Mouse (Mus musculus): ENCODE measurements around the gene Ddx49.

The Ddx49 gene

GRCm38 (mm10) chr8:70316511-70317504 lies 14.5 kb upstream of the Ddx49 start:
- peak; percentile 66 for DNase-seq (ENCODE audit: extremely low spot score)

DNA sequence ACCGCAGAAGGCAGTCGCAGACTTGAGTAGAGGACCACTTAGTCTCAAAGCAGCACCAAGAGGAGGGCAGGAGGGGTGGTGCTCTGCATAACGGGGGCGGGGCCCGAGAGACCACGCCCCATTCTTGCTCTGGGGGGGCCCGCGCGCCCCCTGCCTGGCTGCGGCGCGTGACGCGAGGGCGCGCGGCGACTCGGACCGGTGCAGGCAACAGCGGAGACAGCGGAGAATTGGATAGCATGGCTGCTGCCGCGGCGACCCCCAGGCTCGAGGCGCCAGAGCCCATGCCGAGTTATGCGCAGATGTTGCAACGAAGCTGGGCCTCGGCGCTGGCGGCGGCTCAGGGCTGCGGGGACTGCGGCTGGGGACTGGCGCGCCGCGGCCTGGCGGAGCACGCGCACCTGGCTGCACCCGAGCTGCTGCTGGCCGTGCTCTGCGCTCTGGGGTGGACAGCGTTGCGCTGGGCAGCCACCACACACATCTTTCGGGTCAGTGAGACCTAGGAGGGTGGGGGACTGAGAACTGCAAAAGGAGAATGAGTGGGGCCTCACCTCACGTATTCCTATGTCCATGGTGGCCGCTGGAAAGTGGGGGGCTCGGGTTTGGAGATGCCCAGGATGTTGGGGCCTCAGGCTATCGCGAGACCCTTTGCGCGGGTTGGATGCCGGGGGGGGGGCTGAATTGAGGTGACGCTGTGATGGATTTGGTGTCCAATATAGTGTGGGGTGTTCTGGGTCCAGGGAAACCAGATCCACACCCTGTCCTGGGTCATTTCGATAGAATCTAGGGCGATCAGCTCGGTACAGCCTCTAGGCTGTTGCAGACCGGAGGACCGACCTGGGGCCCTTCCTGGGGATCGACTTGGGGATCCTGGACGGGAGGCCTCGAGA lies 13.6 kb upstream of the Ddx49 start, which contains the start of gene Cers1:
Gene Cers1 (plus strand): TSS at position 152 of the 887 bp plus-strand sequence.
- peak; percentile 69 for DNase-seq (ENCODE audit: extremely low spot score)

DNA sequence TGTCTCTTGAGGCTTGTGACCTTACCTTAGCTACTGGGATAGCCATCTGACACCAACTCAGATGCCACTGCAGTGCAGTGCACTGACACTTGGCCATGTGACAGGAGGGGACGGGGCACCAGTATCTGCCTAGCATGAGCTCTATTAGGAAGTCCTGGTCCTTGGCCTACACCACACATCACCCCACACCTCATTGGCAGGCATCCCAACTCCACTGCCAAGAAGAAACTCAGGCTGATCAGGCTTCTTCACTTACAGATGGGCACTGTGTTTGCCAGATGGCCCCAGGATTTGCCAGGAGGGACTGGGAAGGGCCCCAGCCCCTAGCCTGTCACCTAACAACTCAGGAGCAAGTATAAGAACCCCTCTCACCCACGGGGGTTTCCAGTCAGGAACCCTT lies 11.1 kb upstream of the Ddx49 start:
- no peak for DNase-seq (ENCODE audit: extremely low spot score)

DNA sequence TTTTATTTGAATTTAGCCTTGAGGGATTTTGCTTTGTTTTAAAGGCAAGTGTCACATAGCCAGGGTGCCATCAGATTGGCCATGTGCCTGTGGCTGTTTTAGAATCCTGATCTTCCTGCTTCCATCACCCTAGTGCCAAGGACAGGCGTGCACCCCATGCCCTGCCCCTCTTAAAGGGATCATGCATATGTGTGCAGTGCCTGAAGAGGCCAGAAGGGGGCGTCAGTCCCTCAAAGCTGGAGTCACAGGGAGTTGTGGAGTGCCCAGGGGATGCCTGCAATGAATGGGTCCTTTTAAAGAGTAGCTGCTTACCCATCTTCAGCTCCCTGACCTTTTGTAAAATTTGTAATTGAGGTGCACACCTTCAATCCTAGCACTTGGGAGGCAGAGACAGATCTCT lies 7.0 kb upstream of the Ddx49 start:
- DNase-seq (ENCODE audit: extremely low spot score), result no peak

DNA sequence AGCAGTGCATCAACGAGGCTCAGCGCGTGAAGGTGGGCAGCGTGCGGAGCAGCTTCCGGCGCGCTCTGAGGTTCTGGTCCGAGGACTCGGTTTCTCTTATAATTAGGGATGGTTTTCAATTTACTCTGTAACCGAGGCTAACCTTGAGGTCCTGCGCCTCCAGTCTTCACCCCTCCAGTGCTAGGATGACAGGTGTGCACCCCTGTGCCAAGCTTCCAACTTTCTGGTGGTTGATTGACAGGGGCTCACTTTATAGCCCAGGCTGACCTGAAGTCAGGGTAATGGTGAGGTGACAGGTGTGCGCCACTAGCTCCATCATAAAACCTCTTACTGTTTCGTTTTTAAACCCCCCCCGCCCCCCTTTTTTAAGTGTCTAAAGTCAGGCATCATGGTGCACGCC lies 612 bp upstream of the Ddx49 start:
- no peak for DNase-seq (ENCODE audit: extremely low spot score)

GRCm38 (mm10) chr8:70300881-70301280 lies 1.4 kb downstream of the Ddx49 start:
- no peak for DNase-seq (ENCODE audit: extremely low spot score)

DNA sequence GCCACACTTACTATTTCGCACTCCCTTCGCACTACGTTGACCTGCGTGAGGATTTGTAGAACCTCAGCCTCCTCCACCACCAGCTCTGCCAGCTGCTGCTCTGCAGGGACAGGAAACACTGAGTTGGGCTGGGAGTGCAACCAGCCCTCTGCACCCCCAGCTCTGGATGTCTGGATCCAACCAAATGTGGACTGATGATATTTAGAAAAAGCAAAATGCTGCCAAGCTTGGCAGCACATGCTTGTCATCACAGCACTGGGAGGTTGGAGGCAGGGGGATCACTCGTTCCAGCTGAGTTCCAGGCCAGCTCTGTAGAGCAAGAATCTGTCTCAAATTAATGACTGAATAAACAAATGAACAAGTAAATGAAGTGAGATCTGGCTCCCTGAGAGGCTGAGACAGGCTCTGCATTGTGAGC lies 8.3 kb downstream of the Ddx49 start:
- DNase-seq (ENCODE audit: extremely low spot score), result no peak

- no peak for DNase-seq (ENCODE audit: extremely low spot score)
Measured at GRCm38 (mm10) chr8:70286737-70287136, 15.6 kb downstream of the Ddx49 start.

- no peak for DNase-seq (ENCODE audit: extremely low spot score)
Measured at GRCm38 (mm10) chr8:70285304-70285703, 17.0 kb downstream of the Ddx49 start.

DNA sequence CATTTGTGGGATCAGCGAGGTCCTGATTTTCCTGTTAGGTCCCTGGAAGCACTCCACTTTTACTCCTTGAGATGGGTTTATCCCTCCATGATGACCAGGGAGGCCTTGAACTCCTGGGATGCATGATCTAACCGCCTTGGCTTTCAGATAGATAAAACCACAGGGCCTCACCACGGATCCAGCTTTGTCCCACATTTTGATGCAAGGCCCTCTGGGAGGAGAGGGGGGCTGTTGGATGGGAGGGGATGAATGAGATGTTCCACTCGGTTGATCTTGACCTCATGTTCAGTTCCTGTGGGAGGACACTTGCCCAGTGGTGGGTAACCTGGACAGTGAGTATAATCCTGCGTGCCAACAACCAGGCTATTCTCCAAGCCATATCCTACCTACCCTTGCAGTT lies 17.9 kb downstream of the Ddx49 start:
- DNase-seq (ENCODE audit: extremely low spot score), result no peak

GRCm38 (mm10) chr8:70283136-70284077 lies 18.9 kb downstream of the Ddx49 start:
- DNase-seq (ENCODE audit: extremely low spot score), result peak; percentile 48

- DNase-seq (ENCODE audit: extremely low spot score), result peak; percentile 99
Measured at GRCm38 (mm10) chr8:70282603-70283135, 19.6 kb downstream of the Ddx49 start, which contains the start of gene Homer3. Gene Homer3 (plus strand): TSS chr8:70282827.

DNA sequence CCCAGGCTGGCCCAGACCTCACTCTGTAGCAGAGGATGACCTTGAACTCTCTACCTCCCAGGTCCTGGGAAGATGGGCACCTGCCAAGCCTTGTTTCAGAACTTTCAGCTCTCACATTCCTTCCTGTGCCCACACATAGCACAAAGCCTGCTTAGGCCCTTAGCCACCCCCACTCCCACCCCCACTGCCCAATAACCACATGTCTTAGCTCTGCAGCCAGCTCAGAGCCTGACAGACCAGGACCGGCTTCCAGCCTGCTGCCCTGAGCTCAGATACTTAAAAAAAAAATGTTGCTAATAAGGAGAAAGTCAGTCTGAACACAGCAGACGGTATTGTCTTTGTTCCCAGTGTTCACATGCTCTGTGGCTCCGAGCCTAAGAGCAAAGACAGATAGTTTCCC lies 21.3 kb downstream of the Ddx49 start:
- DNase-seq (ENCODE audit: extremely low spot score), result no peak

DNA sequence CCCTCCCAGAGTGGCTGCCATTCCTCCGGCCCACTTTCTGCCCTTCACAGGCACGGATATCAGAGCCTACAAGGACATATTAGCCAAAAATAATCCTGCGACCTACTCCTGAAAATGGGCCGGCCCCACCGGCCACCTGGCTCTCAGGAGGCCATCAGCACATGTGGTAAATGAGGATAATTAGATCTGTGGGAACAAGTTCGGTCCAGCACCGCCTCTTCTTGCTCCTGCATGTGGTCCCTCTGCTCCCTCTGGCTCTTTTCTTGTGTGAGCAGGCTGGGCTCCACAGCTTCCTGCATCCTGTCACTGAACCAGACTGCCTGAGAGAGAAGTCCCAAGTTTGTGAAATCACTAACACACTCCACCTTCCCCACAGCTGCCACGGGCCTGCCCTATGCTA lies 23.0 kb downstream of the Ddx49 start:
- DNase-seq (ENCODE audit: extremely low spot score), result no peak

DNA sequence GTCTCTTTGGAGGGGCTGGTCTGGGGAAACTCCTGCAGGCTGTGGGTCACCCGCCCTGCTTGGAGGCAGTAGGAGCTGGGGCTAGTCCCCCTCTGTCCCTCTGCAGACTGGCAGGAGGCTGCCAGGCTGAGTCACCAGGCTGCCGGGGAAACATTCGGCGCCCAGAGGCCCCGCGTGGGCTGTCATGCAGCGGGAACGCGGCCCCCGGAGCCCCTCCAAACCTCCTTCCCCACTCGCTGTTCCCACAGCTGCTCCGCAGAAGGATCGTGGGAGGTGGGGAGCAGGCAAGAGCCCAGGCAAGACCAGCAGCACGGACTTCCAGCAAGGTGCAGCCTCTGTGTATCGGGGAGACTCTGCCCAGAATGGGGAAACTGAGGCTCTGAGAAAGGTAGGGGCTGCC lies 24.1 kb downstream of the Ddx49 start:
- DNase-seq (ENCODE audit: extremely low spot score), result no peak

GRCm38 (mm10) chr8:70276476-70276875 lies 25.8 kb downstream of the Ddx49 start:
- no peak for DNase-seq (ENCODE audit: extremely low spot score)

DNA sequence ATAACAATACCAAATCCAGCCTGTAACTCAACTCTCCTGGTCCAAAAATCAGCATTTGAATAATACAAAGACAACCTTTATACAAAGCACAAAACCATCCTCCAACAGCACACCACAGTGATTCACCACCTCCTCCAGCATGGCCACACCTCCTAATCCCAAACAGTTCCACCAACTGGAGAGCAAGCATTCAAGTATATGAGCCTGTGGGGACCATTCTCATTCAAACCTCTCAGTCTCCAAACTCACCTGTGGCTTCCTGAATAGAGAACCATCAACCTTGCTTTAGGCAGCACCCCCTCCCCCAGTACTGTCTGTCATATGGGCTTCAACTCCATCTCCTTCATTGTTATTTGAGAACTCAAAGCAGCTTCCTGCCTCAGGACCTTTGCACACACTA lies 27.9 kb downstream of the Ddx49 start:
- no peak for DNase-seq (ENCODE audit: extremely low spot score)

GRCm38 (mm10) chr8:70272949-70273348 lies 29.3 kb downstream of the Ddx49 start:
- no peak for DNase-seq (ENCODE audit: extremely low spot score)

GRCm38 (mm10) chr8:70268799-70269565 lies 33.3 kb downstream of the Ddx49 start:
- no peak for DNase-seq (ENCODE audit: extremely low spot score)

- DNase-seq (ENCODE audit: extremely low spot score), result no peak
Measured at GRCm38 (mm10) chr8:70268311-70268710, 34.0 kb downstream of the Ddx49 start.
